Mouse (Mus musculus): ENCODE data around the gene Yars. TPM values are rescaled to one million over a fixed set of nuclear protein-coding genes. Genes with fewer than 3 reads are reported as not detected.

The Yars gene
- 100 to 1,000 TPM; 113 to 121 TPM for total RNA-seq (2021)

DNA sequence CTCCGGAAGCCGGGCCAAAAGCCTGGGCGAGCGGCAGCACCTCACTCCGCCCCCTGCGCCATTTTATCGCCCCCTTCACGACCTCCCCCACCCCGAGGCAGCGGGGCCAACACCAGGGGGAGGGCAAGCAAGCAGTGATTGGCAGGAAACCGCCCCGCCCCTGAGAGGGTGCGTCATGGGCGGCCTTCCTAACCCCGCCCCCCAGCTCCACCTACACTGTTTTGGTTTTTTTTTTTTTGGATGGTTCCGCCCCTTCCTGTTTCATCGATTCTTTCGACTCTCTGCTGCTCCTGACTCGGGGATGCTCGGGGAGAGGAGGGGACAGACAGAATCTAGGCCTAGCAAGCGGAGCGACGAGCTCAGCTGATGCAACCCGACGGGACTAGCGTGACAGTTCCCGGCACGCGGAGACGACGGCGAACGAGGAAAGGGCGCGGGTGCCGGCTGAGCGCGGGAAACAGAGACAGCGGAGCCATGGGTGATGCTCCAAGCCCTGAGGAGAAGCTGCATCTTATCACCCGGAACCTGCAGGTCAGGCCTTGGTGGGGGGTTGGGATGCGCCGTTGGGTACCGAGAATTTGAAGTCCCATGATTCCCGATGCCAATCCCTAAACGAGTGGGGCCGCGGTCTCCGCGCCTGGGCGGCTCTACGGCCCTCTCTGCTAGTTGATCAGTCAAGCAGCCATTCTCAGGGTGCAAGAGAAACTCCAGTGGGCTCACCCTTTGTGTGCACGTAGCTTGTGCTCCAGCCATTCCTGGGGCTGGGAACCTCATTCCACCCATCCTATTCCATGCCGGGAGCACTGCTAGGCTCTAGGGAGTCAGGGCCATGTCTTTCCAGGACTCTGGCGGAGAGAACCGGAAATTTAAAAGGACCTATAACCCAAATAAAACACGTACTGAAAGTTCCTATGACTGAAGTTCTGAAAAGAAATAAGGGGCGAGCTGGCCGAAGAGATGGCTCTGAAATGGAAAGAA is at the start of gene Yars, which contains the start of gene S100pbp:
Gene Yars, plus strand, starts transcription at position 219 of the 978 bp plus-strand sequence.
Gene S100pbp, minus strand, starts transcription at position 186 of the 978 bp plus-strand sequence.
- intact Hi-C loops (cut with DNase I), result no loop called here
- DNase-seq, result peak; percentile 99

GRCm38 (mm10) chr4:129140808-129141207 is 48.8 kb upstream of the Yars start:
- intact Hi-C loops (cut with DNase I), result no loop called here
- DNase-seq, result no peak

- intact Hi-C loops (cut with DNase I), result no loop called here
- DNase-seq, result peak; percentile 72
Measured at GRCm38 (mm10) chr4:129141560-129142438, 47.8 kb upstream of the Yars start.

GRCm38 (mm10) chr4:129142439-129143045 is 47.0 kb upstream of the Yars start:
- intact Hi-C loops (cut with DNase I), result no loop called here
- peak; percentile 39 for DNase-seq

- no peak for DNase-seq
- intact Hi-C loops (cut with DNase I), result no loop called here
Measured at GRCm38 (mm10) chr4:129143509-129143908, 46.1 kb upstream of the Yars start.

- intact Hi-C loops (cut with DNase I), result no loop called here
- peak; percentile 84 for DNase-seq
Measured at GRCm38 (mm10) chr4:129144401-129145367, 44.9 kb upstream of the Yars start.

- DNase-seq, result no peak
- intact Hi-C loops (cut with DNase I), result no loop called here
Measured at GRCm38 (mm10) chr4:129145411-129145810, 44.1 kb upstream of the Yars start.

- intact Hi-C loops (cut with DNase I), result no loop called here
- no peak for DNase-seq
Measured at GRCm38 (mm10) chr4:129145943-129146342, 43.6 kb upstream of the Yars start.

DNA sequence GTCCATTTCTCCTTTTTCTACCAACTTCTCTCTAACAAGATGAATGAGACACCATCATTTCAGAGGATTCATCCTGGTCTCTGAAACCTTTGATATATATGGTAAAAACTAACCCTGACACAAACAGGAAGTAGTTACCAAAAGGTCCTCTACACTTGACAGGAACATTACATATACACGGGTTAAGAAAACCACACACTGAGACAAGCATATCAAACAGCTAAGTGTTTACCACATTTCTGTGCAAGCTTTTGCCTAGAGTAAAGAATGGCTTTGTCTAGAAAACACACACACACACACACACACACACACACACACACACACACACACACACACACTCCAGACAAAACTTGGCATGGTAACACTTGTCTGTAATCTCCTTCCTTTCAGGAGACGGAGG is 43.2 kb upstream of the Yars start:
- DNase-seq, result no peak
- intact Hi-C loops (cut with DNase I), result no loop called here

DNA sequence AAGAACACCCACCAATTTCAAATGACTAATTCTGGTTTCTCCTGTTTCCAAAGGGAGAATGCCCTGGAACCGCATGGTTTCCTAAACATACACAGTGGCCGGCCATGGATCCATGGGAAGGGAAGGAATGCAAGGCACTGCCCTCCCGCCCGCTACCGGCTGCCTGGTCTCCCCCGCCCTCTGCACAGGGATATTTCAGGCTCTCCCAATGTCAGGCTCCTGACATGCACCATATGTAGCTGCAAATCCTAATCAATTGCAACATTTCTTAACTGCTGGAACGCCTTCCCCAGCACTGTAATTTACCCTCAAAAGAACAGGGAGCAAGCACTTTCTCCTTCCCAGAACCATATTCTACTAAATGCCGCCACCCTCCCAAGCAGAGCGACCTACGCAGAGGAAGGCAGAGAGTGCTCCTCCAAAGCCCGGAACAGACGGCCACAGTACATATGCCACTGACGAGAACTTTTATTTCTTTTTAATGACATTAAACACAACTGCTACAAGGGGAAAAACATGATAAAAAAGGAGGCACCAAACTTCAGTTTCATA is 41.9 kb upstream of the Yars start:
- intact Hi-C loops (cut with DNase I), result no loop called here
- DNase-seq, result no peak

DNA sequence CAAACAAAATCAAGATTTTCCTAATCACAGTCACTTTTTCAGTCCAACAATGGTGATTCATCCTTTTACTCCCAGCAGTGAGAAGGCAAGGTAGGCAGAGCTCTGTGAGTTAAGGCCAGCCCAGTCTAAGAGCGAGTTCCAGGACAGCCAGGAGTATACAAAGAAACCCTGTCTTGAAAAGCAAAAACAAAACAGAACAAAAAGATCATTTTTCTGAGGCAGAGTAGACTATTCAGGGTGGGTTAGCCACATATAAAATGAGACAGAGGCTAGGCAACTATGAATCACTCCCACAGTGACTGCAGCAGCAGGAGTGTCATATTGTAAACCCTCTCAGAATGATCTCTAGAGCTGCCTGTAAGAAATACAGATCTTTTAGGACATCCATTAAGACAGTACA is 40.2 kb upstream of the Yars start:
- intact Hi-C loops (cut with DNase I), result no loop called here
- DNase-seq, result no peak

DNA sequence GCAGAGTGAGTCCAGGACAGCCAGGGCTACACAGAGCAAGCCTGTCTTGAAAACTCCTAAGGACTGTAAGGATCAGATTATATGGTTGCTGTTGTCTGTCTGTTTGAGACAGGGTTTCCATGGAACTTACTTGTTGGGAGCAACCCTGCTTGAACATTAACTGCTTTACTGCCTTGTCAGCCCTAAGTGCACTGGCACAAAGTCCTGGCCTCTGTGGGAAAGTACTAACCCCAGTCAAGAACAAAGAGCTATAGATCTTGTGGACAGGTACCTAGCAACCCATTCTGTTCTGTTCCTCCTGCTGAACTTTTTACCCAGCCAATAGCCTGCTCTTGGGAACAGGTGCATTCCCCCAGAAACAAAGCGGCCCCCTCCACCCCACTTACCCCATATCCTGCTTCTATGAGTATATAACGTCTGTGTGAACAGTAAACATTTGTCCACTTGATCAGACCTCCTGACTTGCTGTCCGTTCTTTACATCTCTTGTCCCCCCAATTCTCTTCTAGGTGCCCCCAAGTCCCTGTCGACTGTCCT is 38.2 kb upstream of the Yars start:
- DNase-seq, result no peak
- intact Hi-C loops (cut with DNase I), result no loop called here

- no peak for DNase-seq
- intact Hi-C loops (cut with DNase I), result no loop called here
Measured at GRCm38 (mm10) chr4:129157541-129157940, 32.0 kb upstream of the Yars start.

GRCm38 (mm10) chr4:129158549-129158948 is 31.0 kb upstream of the Yars start:
- intact Hi-C loops (cut with DNase I), result no loop called here
- DNase-seq, result no peak

DNA sequence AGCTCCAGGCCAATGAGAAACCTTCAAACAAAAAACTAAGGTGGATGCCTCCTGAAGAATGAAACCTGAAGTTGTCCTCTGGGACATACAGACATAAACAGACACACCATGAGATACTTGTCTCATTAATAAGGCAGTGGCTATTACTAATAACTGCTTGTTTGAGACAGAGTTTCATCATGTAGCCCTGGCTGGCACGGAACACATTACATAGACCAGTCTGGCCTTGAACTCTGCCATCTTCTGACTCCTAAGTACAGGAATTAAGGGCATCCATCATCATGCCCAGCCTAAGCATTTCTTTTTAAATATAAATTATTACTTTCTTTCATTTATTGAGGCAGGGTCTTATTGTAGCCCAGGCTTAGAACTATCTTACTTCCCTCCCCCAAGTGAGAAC is 28.5 kb upstream of the Yars start:
- no peak for DNase-seq
- intact Hi-C loops (cut with DNase I), result no loop called here

GRCm38 (mm10) chr4:129161581-129162255 is 27.8 kb upstream of the Yars start:
- intact Hi-C loops (cut with DNase I), result no loop called here
- no peak for DNase-seq

GRCm38 (mm10) chr4:129172529-129172928 is 17.0 kb upstream of the Yars start:
- intact Hi-C loops (cut with DNase I), result no loop called here
- no peak for DNase-seq

GRCm38 (mm10) chr4:129179560-129179959 is 10.0 kb upstream of the Yars start:
- no peak for DNase-seq
- intact Hi-C loops (cut with DNase I), result no loop called here

Measured in left cerebral cortex, postnatal 4 days (tissue).